Mouse (Mus musculus) activated CD4-positive, CD25-positive, alpha-beta regulatory T cell, adult 9 weeks (primary cell): Measurements from ENCODE around the gene Olfr568. TPM values are rescaled to one million over a fixed set of nuclear protein-coding genes. Genes with fewer than 3 reads are reported as not detected.

Experiments used
- polyA plus RNA-seq: library from polyadenylated mRNA; unstranded; fragments of 100-300 nt; shearing (Covaris generic); gene quantifications from one replicate; pipeline ENCODE4 v1.2.1, GENCODE M21; 2017

Gene Olfr568
- polyA plus RNA-seq = not detected

GRCm38 (mm10) chr7:102876822-102877221 is at the start of gene Olfr568:
TSS of gene Olfr568 (plus strand) at chr7:102877122.

DNA sequence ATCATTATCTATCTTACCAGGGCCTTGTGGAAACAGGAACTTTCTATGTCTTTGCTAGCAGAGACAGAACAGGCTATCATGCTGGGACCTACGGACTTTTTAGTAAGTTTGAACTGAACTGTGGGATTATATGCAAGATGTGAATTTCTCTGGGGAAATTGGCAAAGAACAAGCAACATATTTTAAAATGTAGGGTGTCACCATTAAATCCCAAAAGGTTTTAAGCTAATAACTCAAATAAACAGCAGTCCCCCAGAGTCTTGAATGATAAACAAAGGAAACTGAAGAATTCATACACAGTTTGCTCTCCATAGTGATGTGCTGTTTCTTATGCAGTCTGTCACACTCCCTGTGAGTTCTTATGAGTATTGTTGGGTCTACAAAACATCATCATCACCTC is 18.3 kb upstream of the Olfr568 start, which contains the start of gene Olfr566:
Gene Olfr566, minus strand, starts transcription at position 101 of the 400 bp plus-strand sequence.

GRCm38 (mm10) chr7:102890782-102891181 is 13.9 kb downstream of the Olfr568 start, which contains the start of gene Olfr569:
TSS of gene Olfr569 (minus strand) at chr7:102890882.

GRCm38 (mm10) chr7:102917032-102917875 is 40.3 kb downstream of the Olfr568 start, which contains the start of gene Olfr571:
TSS of gene Olfr571 (minus strand) at chr7:102917536.

DNA sequence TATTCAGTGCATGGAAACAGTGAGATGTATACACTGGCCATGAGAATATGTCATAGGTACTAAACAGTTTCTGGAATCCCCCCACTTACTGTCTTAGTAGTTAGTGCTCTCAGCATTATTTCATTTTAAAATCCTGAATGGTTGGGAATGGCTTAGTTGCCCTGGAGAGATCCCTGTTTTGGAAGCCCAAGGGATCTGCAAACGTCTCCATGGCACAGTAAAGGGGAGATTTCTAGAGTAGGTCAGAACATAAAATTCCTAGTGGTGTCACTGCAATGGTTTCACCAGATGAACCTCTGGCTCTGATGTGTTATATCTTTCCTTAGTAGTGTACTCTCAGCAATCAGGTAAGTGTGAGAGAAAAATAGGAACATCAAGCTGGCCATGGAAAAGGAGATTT is 47.2 kb downstream of the Olfr568 start, which contains the start of gene Olfr572:
Gene Olfr572, plus strand, starts transcription at position 301 of the 400 bp plus-strand sequence.

Other genes starting within 250 kb of the Olfr568 start
- not detected for gene Olfr554, start 238.7 kb upstream of the Olfr568 start, polyA plus RNA-seq
- gene Olfr555, start 218.3 kb upstream of the Olfr568 start, polyA plus RNA-seq = not detected
- not detected for gene Olfr556, start 212.2 kb upstream of the Olfr568 start, polyA plus RNA-seq
- 17.4 TPM for gene Trim68, start 189.8 kb upstream of the Olfr568 start, polyA plus RNA-seq
- gene Olfr557, start 181.2 kb upstream of the Olfr568 start, polyA plus RNA-seq = not detected
- gene Olfr558, start 174.9 kb upstream of the Olfr568 start, polyA plus RNA-seq = not detected
- gene Olfr33, start 158.1 kb upstream of the Olfr568 start, polyA plus RNA-seq = not detected
- not detected for gene Olfr559, start 149.6 kb upstream of the Olfr568 start, polyA plus RNA-seq
- not detected for gene Olfr560, start 117.8 kb upstream of the Olfr568 start, polyA plus RNA-seq
- not detected for gene Olfr78, start 117.7 kb upstream of the Olfr568 start, polyA plus RNA-seq
- gene Olfr561, start 105.9 kb upstream of the Olfr568 start, polyA plus RNA-seq = not detected
- not detected for gene Olfr564, start 73.6 kb upstream of the Olfr568 start, polyA plus RNA-seq
- gene Olfr566, start 18.4 kb upstream of the Olfr568 start, polyA plus RNA-seq = not detected
- not detected for gene Olfr569, start 13.8 kb downstream of the Olfr568 start, polyA plus RNA-seq
- gene Olfr570, start 17.5 kb downstream of the Olfr568 start, polyA plus RNA-seq = not detected
- not detected for gene Olfr571, start 40.4 kb downstream of the Olfr568 start, polyA plus RNA-seq
- gene Olfr572, start 47.3 kb downstream of the Olfr568 start, polyA plus RNA-seq = not detected
- not detected for gene Olfr573-ps1, start 65.5 kb downstream of the Olfr568 start, polyA plus RNA-seq
- not detected for gene Olfr574, start 71.3 kb downstream of the Olfr568 start, polyA plus RNA-seq
- gene Olfr575, start 81.7 kb downstream of the Olfr568 start, polyA plus RNA-seq = not detected
- gene Olfr576, start 85.5 kb downstream of the Olfr568 start, polyA plus RNA-seq = not detected
- not detected for gene Olfr577, start 98.8 kb downstream of the Olfr568 start, polyA plus RNA-seq
- not detected for gene Olfr578, start 112.2 kb downstream of the Olfr568 start, polyA plus RNA-seq
- gene Olfr582, start 160.9 kb downstream of the Olfr568 start, polyA plus RNA-seq = not detected
- not detected for gene Olfr583, start 174.2 kb downstream of the Olfr568 start, polyA plus RNA-seq
- not detected for gene Olfr584, start 204.8 kb downstream of the Olfr568 start, polyA plus RNA-seq
- not detected for gene Olfr585, start 220.6 kb downstream of the Olfr568 start, polyA plus RNA-seq
- gene Olfr586, start 248.5 kb downstream of the Olfr568 start, polyA plus RNA-seq = not detected